Mouse (Mus musculus): ENCODE measurements around the gene Cass4. TPM values are rescaled to one million over a fixed set of nuclear protein-coding genes. Genes with fewer than 3 reads are reported as not detected.
A peak's percentile ranks its signal among the peaks of the same experiment; 100 is the strongest.

The Cass4 gene
- polyA plus RNA-seq, 1 experiment from 2014 or later, result 0.25 TPM

DNA sequence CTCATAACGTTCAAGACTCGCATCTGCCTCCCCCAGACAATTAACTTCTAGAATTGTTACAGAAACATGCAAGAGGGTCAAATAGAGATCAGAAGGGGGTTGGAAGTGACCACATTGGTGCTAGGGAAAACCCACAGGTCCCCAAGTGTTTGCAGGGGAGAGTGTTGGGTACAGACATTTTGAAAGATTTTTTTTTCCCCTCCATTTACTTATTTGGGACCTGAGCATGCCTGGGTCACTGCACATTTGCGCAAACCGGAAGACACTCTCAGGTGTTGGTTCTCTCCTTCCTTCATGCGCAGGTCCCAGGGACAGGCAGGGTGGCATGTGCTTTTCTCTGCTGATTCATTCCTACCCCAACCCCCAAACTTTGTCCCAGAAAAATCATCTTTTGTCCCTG lies 23.3 kb downstream of the Cass4 start:
- Histone ChIP-seq H3K36me3 (no peaks in the 10 kb centered on the region), H3K4me3 (no peak overlapping the region), H3K4me1 (peaks cover 26% of the 10 kb centered on the region), H3K27ac (replicated peaks) (no peak overlapping the region), H3K27me3 (ENCODE audit: low read depth, poor library complexity, severe bottlenecking) (no peaks in the 10 kb centered on the region), H3K9me3 (replicated peaks) (no peaks in the 10 kb centered on the region)
- DNase-seq (ENCODE audit: low spot score), result no peak
- 92% methylated on average over 5 of the region's 5 CpGs for WGBS

DNA sequence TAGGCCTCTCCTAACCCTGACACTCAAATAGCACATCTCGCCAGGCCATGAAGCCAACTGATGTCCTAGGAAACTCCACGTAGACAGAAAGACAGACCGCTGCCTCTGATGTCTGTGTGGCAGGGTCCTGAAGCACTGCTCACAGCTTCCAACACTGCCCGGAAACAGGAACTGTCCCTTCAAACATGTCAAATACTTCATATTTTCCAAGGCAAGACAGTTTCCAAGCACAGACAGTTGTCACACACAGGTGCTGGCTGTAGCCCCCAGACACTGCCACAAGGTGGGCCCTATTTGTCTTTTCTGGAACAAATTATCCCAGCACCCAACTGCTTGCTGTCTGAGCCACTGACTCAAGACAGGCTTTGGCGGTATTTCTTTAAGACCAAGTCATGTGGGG lies 24.6 kb downstream of the Cass4 start:
- Histone ChIP-seq H3K27ac (replicated peaks) (no peak overlapping the region), H3K4me1 (peaks cover 13% of the 10 kb centered on the region), H3K36me3 (no peaks in the 10 kb centered on the region), H3K27me3 (ENCODE audit: low read depth, poor library complexity, severe bottlenecking) (no peaks in the 10 kb centered on the region), H3K4me3 (no peak overlapping the region), H3K9me3 (replicated peaks) (no peaks in the 10 kb centered on the region)
- DNase-seq (ENCODE audit: low spot score), result no peak
- 90% methylated on average over 5 of the region's 5 CpGs for WGBS

DNA sequence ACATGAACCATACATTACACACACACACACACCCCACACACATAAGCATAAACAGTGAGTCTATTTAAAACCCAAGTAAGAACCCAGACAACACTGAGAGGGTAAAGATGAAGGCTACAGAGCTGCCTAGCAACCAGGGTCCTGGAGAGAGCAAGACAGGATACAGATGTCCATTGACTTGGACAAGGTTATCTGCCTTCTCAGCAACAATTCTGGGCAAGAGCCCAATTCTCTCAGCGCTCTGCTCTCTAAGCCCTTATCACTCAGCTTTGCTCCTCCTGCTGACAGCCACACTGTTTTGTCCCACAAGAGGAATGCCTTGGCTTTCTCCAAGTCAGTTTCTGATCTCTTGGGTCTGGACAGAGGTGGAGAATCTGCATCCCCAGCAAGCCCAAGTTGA lies 37.0 kb downstream of the Cass4 start:
- WGBS, result 91% methylated on average over 1 of the region's 1 CpGs
- Histone ChIP-seq H3K27me3 (ENCODE audit: low read depth, poor library complexity, severe bottlenecking) (no peaks in the 10 kb centered on the region), H3K4me3 (no peak overlapping the region), H3K9me3 (replicated peaks) (no peaks in the 10 kb centered on the region), H3K4me1 (no peaks in the 10 kb centered on the region), H3K27ac (replicated peaks) (no peak overlapping the region), H3K36me3 (no peaks in the 10 kb centered on the region)
- DNase-seq (ENCODE audit: low spot score), result no peak

DNA sequence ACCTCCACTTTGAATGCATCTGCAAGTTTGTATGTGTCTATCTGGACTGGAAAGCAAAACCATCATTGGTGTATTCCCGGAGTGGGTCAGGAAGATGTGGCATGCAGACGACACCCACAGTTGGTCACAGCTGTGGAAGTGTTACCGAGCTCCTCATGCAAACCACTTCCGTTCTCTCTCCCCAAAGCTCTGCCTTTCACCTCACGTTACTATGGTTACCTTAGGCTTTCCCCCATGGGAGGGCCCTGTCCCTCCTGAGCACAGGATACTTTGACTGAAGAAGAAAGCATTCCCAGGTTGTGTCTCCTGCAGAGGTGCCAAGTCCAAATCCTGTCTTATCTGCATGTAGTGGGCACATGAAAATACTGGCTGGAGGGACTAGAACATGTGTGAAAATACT lies 40.2 kb downstream of the Cass4 start:
- no peak overlapping the region for H3K4me3 ChIP-seq
- WGBS, result 52% methylated on average over 5 of the region's 5 CpGs
- H3K9me3 ChIP-seq (replicated peaks), result no peaks in the 10 kb centered on the region
- no peak for DNase-seq (ENCODE audit: low spot score)
- H3K27ac ChIP-seq (replicated peaks), result no peak overlapping the region
- H3K36me3 ChIP-seq, result no peaks in the 10 kb centered on the region
- H3K27me3 ChIP-seq (ENCODE audit: low read depth, poor library complexity, severe bottlenecking), result no peaks in the 10 kb centered on the region
- no peaks in the 10 kb centered on the region for H3K4me1 ChIP-seq

GRCm38 (mm10) chr2:172437371-172437952 lies 43.9 kb downstream of the Cass4 start:
- Histone ChIP-seq H3K4me3 (no peak overlapping the region), H3K27ac (replicated peaks) (no peak overlapping the region), H3K4me1 (peaks cover 21% of the 10 kb centered on the region), H3K27me3 (ENCODE audit: low read depth, poor library complexity, severe bottlenecking) (no peaks in the 10 kb centered on the region), H3K9me3 (replicated peaks) (no peaks in the 10 kb centered on the region), H3K36me3 (no peaks in the 10 kb centered on the region)
- 73% methylated on average over 16 of the region's 16 CpGs for WGBS
- no peak for DNase-seq (ENCODE audit: low spot score)

GRCm38 (mm10) chr2:172439843-172440639 lies 46.4 kb downstream of the Cass4 start, which contains the start of gene Rtf2:
Rtf2 (plus strand) TSS chr2:172440556.
- no peaks in the 10 kb centered on the region for H3K9me3 ChIP-seq (replicated peaks)
- DNase-seq (ENCODE audit: low spot score), result peak; percentile 99
- peak within 1 kb of the TSS; percentile 79 for H3K27ac ChIP-seq (replicated peaks)
- H3K4me1 ChIP-seq, result peaks cover 21% of the 10 kb centered on the region
- 3% methylated on average over 35 of the region's 35 CpGs for WGBS
- H3K4me3 ChIP-seq, result peak within 1 kb of the TSS; percentile 83
- peaks cover 6% of the 10 kb centered on the region for H3K36me3 ChIP-seq
- no peaks in the 10 kb centered on the region for H3K27me3 ChIP-seq (ENCODE audit: low read depth, poor library complexity, severe bottlenecking)

- H3K4me3 ChIP-seq, result peak overlapping the region; percentile 83
Measured at GRCm38 (mm10) chr2:172440640-172441005, 47.0 kb downstream of the Cass4 start.

DNA sequence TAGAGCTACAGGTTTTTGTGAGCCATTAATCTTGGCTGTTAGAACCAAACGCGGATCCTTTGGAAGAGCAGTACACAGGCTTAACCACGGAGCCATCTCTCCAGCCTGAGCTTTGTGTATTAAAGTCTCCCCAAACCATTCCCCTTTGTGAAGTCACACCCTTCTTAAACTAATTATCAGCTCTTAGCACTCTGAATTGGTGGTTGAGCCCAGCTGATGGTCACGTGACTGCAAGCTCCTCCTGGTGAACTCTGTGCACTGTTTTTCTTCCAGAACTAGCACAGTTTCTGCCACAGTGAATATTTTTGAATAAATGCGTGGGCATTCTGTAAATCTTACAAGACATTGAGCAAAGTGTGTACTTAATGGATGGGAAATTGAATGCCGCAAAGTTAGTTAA lies 47.6 kb downstream of the Cass4 start:
- H3K36me3 ChIP-seq, result peaks cover 17% of the 10 kb centered on the region
- H3K4me3 ChIP-seq, result peak overlapping the region; percentile 83
- DNase-seq (ENCODE audit: low spot score), result no peak
- H3K27ac ChIP-seq (replicated peaks), result no peak overlapping the region
- no peaks in the 10 kb centered on the region for H3K27me3 ChIP-seq (ENCODE audit: low read depth, poor library complexity, severe bottlenecking)
- WGBS, result 36% methylated on average over 6 of the region's 6 CpGs
- H3K4me1 ChIP-seq, result peaks cover 21% of the 10 kb centered on the region
- no peaks in the 10 kb centered on the region for H3K9me3 ChIP-seq (replicated peaks)

More at GRCm38 (mm10) chr2:172440640-172441005, 47.0 kb downstream of the Cass4 start:
- Histone ChIP-seq H3K4me1 (peaks cover 21% of the 10 kb centered on the region), H3K36me3 (peaks cover 11% of the 10 kb centered on the region), H3K9me3 (replicated peaks) (no peaks in the 10 kb centered on the region), H3K27ac (replicated peaks) (peak overlapping the region; percentile 79), H3K27me3 (ENCODE audit: low read depth, poor library complexity, severe bottlenecking) (no peaks in the 10 kb centered on the region)
- under 1% methylated on average over 21 of the region's 21 CpGs for WGBS
- no peak for DNase-seq (ENCODE audit: low spot score)

DNA sequence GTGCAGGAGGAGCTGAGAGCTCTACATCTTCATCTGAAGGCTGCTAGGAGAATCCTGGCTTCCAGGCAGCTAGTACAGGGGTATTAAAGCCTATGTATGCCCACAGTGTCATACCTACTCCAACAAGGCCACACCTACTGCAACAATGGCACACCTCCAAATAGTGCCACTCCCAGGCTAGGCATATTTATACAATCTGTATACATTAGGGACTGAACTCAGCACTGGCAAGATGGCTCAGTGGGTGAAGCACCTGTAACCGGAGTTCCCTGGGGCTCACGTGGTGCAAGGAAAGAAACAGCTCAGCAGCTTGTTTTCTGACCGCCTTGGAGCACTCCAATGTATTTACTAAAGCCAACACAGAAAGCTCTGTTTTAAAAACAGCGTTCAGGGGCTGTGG lies 52.0 kb downstream of the Cass4 start:
- Histone ChIP-seq H3K4me3 (no peak overlapping the region), H3K27me3 (ENCODE audit: low read depth, poor library complexity, severe bottlenecking) (no peaks in the 10 kb centered on the region), H3K9me3 (replicated peaks) (no peaks in the 10 kb centered on the region), H3K27ac (replicated peaks) (no peak overlapping the region), H3K36me3 (peaks cover 61% of the 10 kb centered on the region), H3K4me1 (peaks cover 13% of the 10 kb centered on the region)
- no peak for DNase-seq (ENCODE audit: low spot score)
- 94% methylated on average over 4 of the region's 4 CpGs for WGBS

GRCm38 (mm10) chr2:172447317-172447716 lies 53.7 kb downstream of the Cass4 start:
- 90% methylated on average over 6 of the region's 6 CpGs for WGBS
- H3K9me3 ChIP-seq (replicated peaks), result no peaks in the 10 kb centered on the region
- H3K4me3 ChIP-seq, result no peak overlapping the region
- H3K4me1 ChIP-seq, result no peaks in the 10 kb centered on the region
- H3K27me3 ChIP-seq (ENCODE audit: low read depth, poor library complexity, severe bottlenecking), result no peaks in the 10 kb centered on the region
- no peak for DNase-seq (ENCODE audit: low spot score)
- no peak overlapping the region for H3K27ac ChIP-seq (replicated peaks)
- H3K36me3 ChIP-seq, result peaks cover 77% of the 10 kb centered on the region

DNA sequence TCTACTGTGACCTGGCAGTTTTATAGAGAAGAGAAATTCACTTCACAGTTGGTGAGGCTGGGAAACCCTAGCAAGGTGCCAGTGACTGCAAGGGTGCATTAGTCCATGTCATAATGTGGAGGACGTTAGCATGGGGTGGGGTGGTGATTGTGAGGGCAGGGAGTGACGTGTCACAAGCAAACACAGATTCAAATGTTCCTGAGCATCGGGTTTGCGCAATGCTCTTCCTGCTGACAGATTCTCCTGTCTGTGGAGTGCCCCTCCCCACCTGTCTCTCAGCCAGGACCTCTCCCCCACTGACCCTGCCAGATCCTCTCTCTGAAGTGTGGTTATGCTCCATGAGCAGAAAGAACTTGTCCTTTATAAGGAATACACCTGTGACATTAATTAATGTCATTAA lies 54.7 kb downstream of the Cass4 start:
- Histone ChIP-seq H3K9me3 (replicated peaks) (no peaks in the 10 kb centered on the region), H3K4me1 (no peaks in the 10 kb centered on the region), H3K36me3 (peaks cover 87% of the 10 kb centered on the region), H3K27ac (replicated peaks) (no peak overlapping the region), H3K27me3 (ENCODE audit: low read depth, poor library complexity, severe bottlenecking) (no peaks in the 10 kb centered on the region), H3K4me3 (no peak overlapping the region)
- 96% methylated on average over 4 of the region's 4 CpGs for WGBS
- DNase-seq (ENCODE audit: low spot score), result no peak

DNA sequence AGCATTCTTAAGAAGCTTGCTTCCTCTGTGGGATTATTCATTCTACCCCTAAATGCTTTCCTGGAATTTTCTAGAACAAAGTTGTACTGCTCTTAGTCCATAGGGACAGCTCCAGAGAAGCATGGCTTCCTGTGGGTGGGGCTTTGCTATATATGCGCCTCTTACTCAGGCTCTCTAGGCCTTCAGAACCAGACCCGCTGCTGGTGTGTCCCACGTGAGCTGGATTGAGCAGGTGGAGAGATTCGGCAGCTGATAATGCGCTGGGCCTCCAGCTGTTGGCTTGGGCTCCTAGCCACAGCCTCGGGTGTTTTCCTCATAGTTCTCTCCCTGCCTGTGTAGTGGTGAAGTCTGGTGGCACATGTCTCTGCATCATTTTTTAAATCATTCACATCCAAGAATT lies 57.0 kb downstream of the Cass4 start:
- Histone ChIP-seq H3K27me3 (ENCODE audit: low read depth, poor library complexity, severe bottlenecking) (no peaks in the 10 kb centered on the region), H3K4me3 (no peak overlapping the region), H3K9me3 (replicated peaks) (no peaks in the 10 kb centered on the region), H3K4me1 (no peaks in the 10 kb centered on the region), H3K27ac (replicated peaks) (no peak overlapping the region), H3K36me3 (peaks cover 85% of the 10 kb centered on the region)
- DNase-seq (ENCODE audit: low spot score), result no peak
- 92% methylated on average over 6 of the region's 6 CpGs for WGBS

DNA sequence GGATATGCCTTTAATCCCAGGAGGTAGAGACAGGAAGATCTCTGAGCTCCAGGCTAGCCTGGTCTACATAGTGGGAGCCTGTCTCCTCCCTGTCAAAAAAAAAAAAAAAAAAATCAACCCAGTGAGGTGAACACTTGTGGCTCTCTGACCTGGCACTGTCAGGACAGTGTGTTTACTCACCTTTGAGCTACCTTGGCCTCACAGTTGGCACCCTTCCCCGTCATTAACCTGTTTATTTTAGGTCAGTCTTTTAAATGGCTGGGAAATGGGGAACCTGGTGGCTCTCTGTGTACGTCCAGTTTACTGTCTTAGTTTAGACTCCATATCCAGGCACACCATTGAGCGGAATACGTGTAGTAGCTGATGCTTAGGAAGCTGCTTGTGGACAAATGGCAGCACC lies 58.4 kb downstream of the Cass4 start:
- H3K4me3 ChIP-seq, result no peak overlapping the region
- 97% methylated on average over 4 of the region's 4 CpGs for WGBS
- no peak for DNase-seq (ENCODE audit: low spot score)
- H3K36me3 ChIP-seq, result peaks cover 78% of the 10 kb centered on the region
- no peaks in the 10 kb centered on the region for H3K4me1 ChIP-seq
- no peaks in the 10 kb centered on the region for H3K9me3 ChIP-seq (replicated peaks)
- H3K27ac ChIP-seq (replicated peaks), result no peak overlapping the region
- H3K27me3 ChIP-seq (ENCODE audit: low read depth, poor library complexity, severe bottlenecking), result no peaks in the 10 kb centered on the region

All from midbrain, embryonic 10.5 days (tissue).